Mouse (Mus musculus): ENCODE measurements around the gene H2al1c. TPM values are rescaled to one million over a fixed set of nuclear protein-coding genes. Genes with fewer than 3 reads are reported as not detected.
"Not testable (repeated sequence)": the region's sequence is repeated elsewhere in the genome, so short reads cannot be mapped to it uniquely, and the experiment has no call there.

Gene H2al1c
- polyA plus RNA-seq, 1 experiment from 2014 or later = not detected

GRCm38 (mm10) chrX:11311634-11312033 lies 6.2 kb downstream of the H2al1c start, which contains the start of gene H2al1e:
TSS of gene H2al1e (plus strand) at chrX:11311934.
- not testable (repeated sequence) for H3K9ac ChIP-seq; H3K4me2 ChIP-seq; ATAC-seq (ENCODE audit: borderline replicate concordance, extremely low read depth, low FRiP score, low TSS enrichment); H3K4me3 ChIP-seq; H3K27me3 ChIP-seq; H3K4me1 ChIP-seq; H3K36me3 ChIP-seq; H3K9me3 ChIP-seq; H3K27ac ChIP-seq
- WGBS = no CpG with 5 or more reads among the region's 3 CpGs

- not testable (repeated sequence) for H3K27me3 ChIP-seq; H3K36me3 ChIP-seq; ATAC-seq (ENCODE audit: borderline replicate concordance, extremely low read depth, low FRiP score, low TSS enrichment); H3K27ac ChIP-seq; H3K4me1 ChIP-seq; H3K4me2 ChIP-seq; H3K4me3 ChIP-seq; H3K9me3 ChIP-seq; H3K9ac ChIP-seq
- no CpG with 5 or more reads among the region's 6 CpGs for WGBS
Measured at GRCm38 (mm10) chrX:11314858-11315257, 9.4 kb downstream of the H2al1c start, which contains the start of gene H2al1f. TSS of gene H2al1f (plus strand) at chrX:11315158.

GRCm38 (mm10) chrX:11317956-11318355 lies 12.5 kb downstream of the H2al1c start, which contains the start of gene H2al1g:
TSS of gene H2al1g (plus strand) at chrX:11318256.
- not testable (repeated sequence) for H3K9ac ChIP-seq; H3K4me2 ChIP-seq; H3K27ac ChIP-seq; H3K4me3 ChIP-seq; H3K4me1 ChIP-seq; ATAC-seq (ENCODE audit: borderline replicate concordance, extremely low read depth, low FRiP score, low TSS enrichment); H3K27me3 ChIP-seq; H3K9me3 ChIP-seq; H3K36me3 ChIP-seq
- no CpG with 5 or more reads among the region's 3 CpGs for WGBS

- not testable (repeated sequence) for H3K27ac ChIP-seq; H3K27me3 ChIP-seq; H3K9ac ChIP-seq; H3K4me1 ChIP-seq; H3K9me3 ChIP-seq; H3K36me3 ChIP-seq; H3K4me2 ChIP-seq; ATAC-seq (ENCODE audit: borderline replicate concordance, extremely low read depth, low FRiP score, low TSS enrichment); H3K4me3 ChIP-seq
- no CpG with 5 or more reads among the region's 6 CpGs for WGBS
Measured at GRCm38 (mm10) chrX:11321192-11321591, 15.7 kb downstream of the H2al1c start, which contains the start of gene H2al1h. TSS of gene H2al1h (plus strand) at chrX:11321492.

- not testable (repeated sequence) for H3K27me3 ChIP-seq; H3K4me2 ChIP-seq; H3K36me3 ChIP-seq; H3K27ac ChIP-seq; ATAC-seq (ENCODE audit: borderline replicate concordance, extremely low read depth, low FRiP score, low TSS enrichment); H3K9ac ChIP-seq; H3K4me3 ChIP-seq; H3K4me1 ChIP-seq; H3K9me3 ChIP-seq
- WGBS = 89% methylated on average over 3 of the region's 5 CpGs
Measured at GRCm38 (mm10) chrX:11324359-11324758, 18.9 kb downstream of the H2al1c start, which contains the start of gene H2al1i. TSS of gene H2al1i (plus strand) at chrX:11324659.

GRCm38 (mm10) chrX:11327522-11327921 lies 22.1 kb downstream of the H2al1c start, which contains the start of gene H2al1j:
TSS of gene H2al1j (plus strand) at chrX:11327822.
- ATAC-seq (ENCODE audit: borderline replicate concordance, extremely low read depth, low FRiP score, low TSS enrichment); H3K4me1 ChIP-seq; H3K9ac ChIP-seq; H3K27ac ChIP-seq; H3K4me2 ChIP-seq; H3K4me3 ChIP-seq; H3K9me3 ChIP-seq; H3K36me3 ChIP-seq; H3K27me3 ChIP-seq: not testable (repeated sequence)
- WGBS = 92% methylated on average over 2 of the region's 2 CpGs

- Histone ChIP-seq H3K27ac (no peak overlapping the region), H3K27me3 (no peaks in the 10 kb centered on the region), H3K4me1 (no peaks in the 10 kb centered on the region), H3K4me3 (no peak overlapping the region), H3K9ac (no peak overlapping the region), H3K4me2 (no peak overlapping the region), H3K9me3 (no peaks in the 10 kb centered on the region), H3K36me3 (no peaks in the 10 kb centered on the region)
- ATAC-seq (ENCODE audit: borderline replicate concordance, extremely low read depth, low FRiP score, low TSS enrichment) = no peak
- WGBS = 62% methylated on average over 9 of the region's 9 CpGs
Measured at GRCm38 (mm10) chrX:11345762-11346161, 40.3 kb downstream of the H2al1c start.

- no peak overlapping the region for H3K27ac ChIP-seq
- no peak for ATAC-seq (ENCODE audit: borderline replicate concordance, extremely low read depth, low FRiP score, low TSS enrichment)
Measured at GRCm38 (mm10) chrX:11346756-11347155, 41.3 kb downstream of the H2al1c start.

More at GRCm38 (mm10) chrX:11346756-11347155, 41.3 kb downstream of the H2al1c start:
- Histone ChIP-seq H3K27me3 (no peaks in the 10 kb centered on the region), H3K9me3 (no peaks in the 10 kb centered on the region), H3K4me1 (no peaks in the 10 kb centered on the region), H3K4me3 (no peak overlapping the region), H3K36me3 (no peaks in the 10 kb centered on the region), H3K9ac (no peak overlapping the region), H3K4me2 (no peak overlapping the region)
- 87% methylated on average over 3 of the region's 3 CpGs for WGBS

Other genes starting within 250 kb of the H2al1c start
- gene H2al1a, start 6.4 kb upstream of the H2al1c start, polyA plus RNA-seq (2015; fragmentation: Nextera tagmentation; extraction: Ambion mirVana) = not detected in 2 replicates
- gene H2al1b, start 3.2 kb upstream of the H2al1c start, polyA plus RNA-seq (2015; fragmentation: Nextera tagmentation; extraction: Ambion mirVana) = not detected in 2 replicates
- not detected in 2 replicates for gene H2al1d, start 3.2 kb downstream of the H2al1c start, polyA plus RNA-seq (2015; fragmentation: Nextera tagmentation; extraction: Ambion mirVana)
- gene H2al1e, start 6.3 kb downstream of the H2al1c start, polyA plus RNA-seq (2015; fragmentation: Nextera tagmentation; extraction: Ambion mirVana) = not detected in 2 replicates
- gene H2al1f, start 9.5 kb downstream of the H2al1c start, polyA plus RNA-seq (2015; fragmentation: Nextera tagmentation; extraction: Ambion mirVana) = not detected in 2 replicates
- not detected in 2 replicates for gene H2al1g, start 12.6 kb downstream of the H2al1c start, polyA plus RNA-seq (2015; fragmentation: Nextera tagmentation; extraction: Ambion mirVana)
- not detected in 2 replicates for gene H2al1h, start 15.8 kb downstream of the H2al1c start, polyA plus RNA-seq (2015; fragmentation: Nextera tagmentation; extraction: Ambion mirVana)
- not detected in 2 replicates for gene H2al1i, start 19.0 kb downstream of the H2al1c start, polyA plus RNA-seq (2015; fragmentation: Nextera tagmentation; extraction: Ambion mirVana)
- not detected in 2 replicates for gene H2al1j, start 22.2 kb downstream of the H2al1c start, polyA plus RNA-seq (2015; fragmentation: Nextera tagmentation; extraction: Ambion mirVana)

Measured in lung, embryonic 15.5 days (tissue).